Mouse (Mus musculus) small intestine, adult 2 months (tissue): ENCODE results near the gene Myh9.

ENCODE experiments used
- CTCF ChIP-seq: fragments of 200-500 bp; IDR thresholded peaks from 2 replicates; pipeline ENCODE4 v1.5.1; 2012; ENCODE audit warnings: low read depth, mild to moderate bottlenecking, control low read depth, inconsistent platforms, low read length, moderate library complexity, mixed read lengths; ENCODE audit not compliant: insufficient replicate concordance, insufficient read length; ENCODE audit errors: extremely low read depth
- POLR2A ChIP-seq: fragments of 200-500 bp; IDR thresholded peaks from 2 replicates; pipeline ENCODE4 v1.6.1; 2012; ENCODE audit warnings: low read depth, mild to moderate bottlenecking, control low read depth, inconsistent platforms, low read length, moderate library complexity

GRCm38 (mm10) chr15:77827794-77828193, 14.2 kb downstream of the Myh9 start:
- no peak for TF ChIP-seq POLR2A
- TF ChIP-seq CTCF = no peak
